Mouse (Mus musculus): Measurements from ENCODE around the gene Chn2. TPM values are rescaled to one million over a fixed set of nuclear protein-coding genes. Genes with fewer than 3 reads are reported as not detected.

Gene Chn2
- polyA plus RNA-seq, 1 experiment from 2014 or later: 10.6 TPM

DNA sequence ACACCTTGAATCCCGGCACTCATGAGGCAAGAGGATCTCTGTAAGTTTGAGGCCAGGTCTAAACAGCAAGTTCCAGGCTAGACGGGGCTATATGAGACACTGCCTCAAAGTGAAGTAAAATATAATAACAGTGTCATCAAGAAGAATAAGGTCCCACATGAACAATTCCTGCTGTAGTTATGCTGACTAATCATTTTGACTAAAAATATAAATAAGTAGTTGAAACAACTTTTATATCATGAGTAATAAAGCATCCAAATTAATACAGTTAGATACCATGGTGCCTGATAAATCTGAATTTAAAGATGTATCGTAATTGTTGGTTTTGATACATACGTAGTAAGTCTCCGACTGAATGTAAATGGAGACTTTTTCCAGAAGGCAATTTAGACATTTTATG is 15.5 kb upstream of the Chn2 start:
- Histone ChIP-seq H3K27ac (no peak overlapping the region), H3K27me3 (ENCODE audit: poor library complexity, severe bottlenecking) (no peaks in the 10 kb centered on the region; the same call in 1 of the 2 replicates), H3K9me3 (no peaks in the 10 kb centered on the region), H3K4me1 (peaks cover 16% of the 10 kb centered on the region), H3K36me3 (replicated peaks) (no peaks in the 10 kb centered on the region), H3K4me3 (no peak overlapping the region)
- DNase-seq (ENCODE audit: extremely low spot score, low spot score): no peak
- WGBS: 95% methylated on average over 5 of the region's 5 CpGs

DNA sequence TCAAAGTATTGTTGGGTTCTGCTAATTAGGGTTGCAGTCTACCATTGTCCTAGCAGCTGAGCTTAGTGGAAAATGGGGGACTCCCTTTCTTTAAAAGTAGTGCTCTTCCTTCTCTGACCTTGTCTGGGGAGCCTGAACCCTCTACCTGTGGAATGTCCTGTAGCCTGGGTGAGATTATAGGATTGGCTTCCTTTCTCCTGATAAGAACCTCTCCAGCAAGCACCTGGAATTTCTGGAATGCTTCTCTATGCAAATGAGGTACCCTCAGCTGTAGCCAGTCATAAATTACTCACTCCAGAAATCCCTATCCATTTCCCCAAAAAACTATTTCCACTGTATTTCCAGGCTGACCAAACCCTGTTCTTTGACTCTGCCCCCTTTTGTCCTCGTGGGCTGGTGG is 10.6 kb upstream of the Chn2 start:
- no peak for DNase-seq (ENCODE audit: extremely low spot score, low spot score)
- Histone ChIP-seq H3K36me3 (replicated peaks) (no peaks in the 10 kb centered on the region), H3K9me3 (no peaks in the 10 kb centered on the region), H3K4me3 (no peak overlapping the region), H3K27ac (no peak overlapping the region), H3K27me3 (ENCODE audit: poor library complexity, severe bottlenecking) (peaks cover 15% of the 10 kb centered on the region), H3K4me1 (peaks cover 13% of the 10 kb centered on the region)
- WGBS: 62% methylated on average over 1 of the region's 1 CpGs

DNA sequence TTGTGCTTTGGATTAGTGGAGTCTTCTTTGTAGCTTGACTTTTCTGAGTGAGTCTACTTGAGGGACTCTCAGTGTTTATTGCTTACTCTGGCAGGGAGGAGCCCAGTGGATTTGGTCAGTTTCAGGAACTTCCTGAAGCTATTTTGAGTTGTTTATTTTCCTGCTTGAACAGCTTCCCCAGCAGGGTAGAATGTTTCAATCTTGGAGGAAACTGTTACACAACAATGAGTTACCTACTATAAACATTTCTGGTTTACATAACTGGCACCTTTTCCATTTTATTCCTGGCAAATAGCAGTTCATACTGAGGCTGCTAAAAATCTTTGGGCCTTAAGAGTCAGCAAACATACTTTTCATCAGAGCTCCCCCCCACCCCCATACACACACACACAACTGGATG is 9.0 kb upstream of the Chn2 start:
- no peaks in the 10 kb centered on the region for H3K9me3 ChIP-seq
- H3K4me1 ChIP-seq: peaks cover 24% of the 10 kb centered on the region
- no peaks in the 10 kb centered on the region for H3K36me3 ChIP-seq (replicated peaks)
- H3K4me3 ChIP-seq: no peak overlapping the region
- no peak overlapping the region for H3K27ac ChIP-seq
- DNase-seq (ENCODE audit: extremely low spot score, low spot score): no peak
- H3K27me3 ChIP-seq (ENCODE audit: poor library complexity, severe bottlenecking): peaks cover 22% of the 10 kb centered on the region

DNA sequence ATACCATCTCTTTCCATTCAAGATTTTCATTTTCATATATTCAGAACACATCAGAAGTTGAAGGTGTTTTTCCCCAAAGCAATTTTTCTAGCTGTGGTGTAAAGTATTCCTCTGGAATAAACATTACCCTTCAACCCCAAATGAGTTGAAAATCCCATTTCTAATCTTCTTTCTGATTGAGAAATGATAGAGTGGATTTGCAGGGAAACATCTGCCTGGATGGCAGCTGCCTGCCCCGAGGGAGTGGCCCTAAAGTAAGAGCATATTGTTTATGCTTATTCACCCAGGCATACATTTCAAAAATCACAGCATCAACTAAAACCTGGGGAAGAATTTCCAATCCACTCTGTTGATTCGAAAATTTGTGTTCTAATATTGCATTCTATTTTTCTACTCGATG is 8.6 kb upstream of the Chn2 start:
- WGBS: 86% methylated on average over 3 of the region's 3 CpGs
- no peak overlapping the region for H3K27ac ChIP-seq
- no peak for DNase-seq (ENCODE audit: extremely low spot score, low spot score)
- H3K36me3 ChIP-seq (replicated peaks): no peaks in the 10 kb centered on the region
- no peaks in the 10 kb centered on the region for H3K9me3 ChIP-seq
- H3K4me3 ChIP-seq: no peak overlapping the region
- peaks cover 26% of the 10 kb centered on the region for H3K27me3 ChIP-seq (ENCODE audit: poor library complexity, severe bottlenecking)
- peaks cover 20% of the 10 kb centered on the region for H3K4me1 ChIP-seq

DNA sequence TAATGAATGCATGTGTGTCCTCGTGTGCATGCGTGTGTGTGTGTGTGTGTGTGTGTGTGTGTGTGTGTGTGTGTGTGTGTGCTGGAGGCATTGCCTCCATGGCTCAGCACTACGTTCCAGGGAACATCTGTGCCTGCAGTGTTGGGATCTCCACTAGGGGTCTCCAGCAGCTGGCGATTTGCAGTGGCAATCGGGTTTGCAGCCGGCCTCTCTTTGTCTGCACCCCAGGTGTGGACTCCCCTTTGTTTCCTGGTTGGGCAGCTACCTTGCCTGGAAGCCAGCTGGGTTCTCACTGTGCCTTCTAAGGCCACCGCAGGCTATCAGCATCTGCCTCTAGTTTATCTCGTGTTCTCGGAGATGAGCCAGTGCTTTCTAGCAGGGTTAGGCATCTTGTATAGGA is 4.9 kb upstream of the Chn2 start:
- DNase-seq (ENCODE audit: extremely low spot score, low spot score): peak; percentile 85
- 2% methylated on average over 9 of the region's 9 CpGs for WGBS
- Histone ChIP-seq H3K36me3 (replicated peaks) (no peaks in the 10 kb centered on the region), H3K9me3 (peaks cover 3% of the 10 kb centered on the region; the same call in 1 of the 2 replicates), H3K27ac (peak overlapping the region; percentile 80), H3K4me3 (peak overlapping the region; percentile 18; the same call in 1 of the 2 replicates), H3K4me1 (peaks cover 27% of the 10 kb centered on the region), H3K27me3 (ENCODE audit: poor library complexity, severe bottlenecking) (peaks cover 57% of the 10 kb centered on the region)

DNA sequence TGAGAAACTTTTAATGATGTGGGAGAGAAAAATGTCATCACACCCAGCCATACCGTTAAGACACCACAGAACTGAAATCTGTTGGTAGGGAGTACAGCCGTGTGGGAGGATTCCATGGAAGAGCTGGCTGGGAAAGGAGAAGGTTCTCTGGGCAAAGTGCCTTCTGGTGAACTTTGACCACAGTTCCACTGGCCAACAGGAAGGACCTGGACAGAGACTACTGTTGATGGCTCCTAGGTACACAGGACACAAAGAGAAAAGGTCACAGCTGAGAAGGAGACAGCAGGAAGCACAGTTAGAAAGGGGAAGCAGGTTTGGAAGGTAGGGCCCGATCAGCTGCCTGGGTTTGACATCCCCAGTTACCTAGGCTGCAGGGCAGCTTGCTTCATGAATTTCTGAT is 3.8 kb upstream of the Chn2 start:
- Histone ChIP-seq H3K36me3 (replicated peaks) (no peaks in the 10 kb centered on the region), H3K9me3 (peaks cover 3% of the 10 kb centered on the region; the same call in 1 of the 2 replicates), H3K4me1 (peaks cover 38% of the 10 kb centered on the region), H3K27me3 (ENCODE audit: poor library complexity, severe bottlenecking) (peaks cover 68% of the 10 kb centered on the region), H3K4me3 (no peak overlapping the region), H3K27ac (no peak overlapping the region)
- WGBS: 89% methylated on average over 3 of the region's 3 CpGs
- DNase-seq (ENCODE audit: extremely low spot score, low spot score): no peak

DNA sequence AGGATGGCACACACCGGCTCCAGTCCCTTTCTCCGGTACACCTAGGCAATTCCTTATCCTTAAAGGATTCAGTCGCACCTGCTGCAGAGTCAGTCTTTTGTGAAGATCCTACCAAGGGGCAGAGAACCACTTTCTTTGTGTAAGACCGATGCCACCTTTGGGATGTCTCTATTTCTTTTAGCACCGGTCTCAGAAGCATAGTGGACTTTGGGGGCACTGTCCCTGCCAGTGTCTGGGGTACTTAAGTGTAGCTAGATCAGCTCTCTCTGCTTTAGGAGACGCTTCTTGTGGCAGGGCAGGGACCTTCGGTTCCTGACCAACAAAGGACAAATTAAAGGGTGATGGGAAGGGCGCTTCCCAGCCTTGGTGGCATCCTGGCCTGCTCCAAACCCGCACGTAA is 488 bp upstream of the Chn2 start:
- H3K4me3 ChIP-seq: peak overlapping the region; percentile 72
- H3K36me3 ChIP-seq (replicated peaks): no peaks in the 10 kb centered on the region
- peaks cover 3% of the 10 kb centered on the region; the same call in 1 of the 2 replicates for H3K9me3 ChIP-seq
- 5% methylated on average over 10 of the region's 10 CpGs for WGBS
- peaks cover 82% of the 10 kb centered on the region for H3K27me3 ChIP-seq (ENCODE audit: poor library complexity, severe bottlenecking)
- H3K27ac ChIP-seq: peak overlapping the region; percentile 92
- DNase-seq (ENCODE audit: extremely low spot score, low spot score): no peak
- peaks cover 53% of the 10 kb centered on the region for H3K4me1 ChIP-seq

DNA sequence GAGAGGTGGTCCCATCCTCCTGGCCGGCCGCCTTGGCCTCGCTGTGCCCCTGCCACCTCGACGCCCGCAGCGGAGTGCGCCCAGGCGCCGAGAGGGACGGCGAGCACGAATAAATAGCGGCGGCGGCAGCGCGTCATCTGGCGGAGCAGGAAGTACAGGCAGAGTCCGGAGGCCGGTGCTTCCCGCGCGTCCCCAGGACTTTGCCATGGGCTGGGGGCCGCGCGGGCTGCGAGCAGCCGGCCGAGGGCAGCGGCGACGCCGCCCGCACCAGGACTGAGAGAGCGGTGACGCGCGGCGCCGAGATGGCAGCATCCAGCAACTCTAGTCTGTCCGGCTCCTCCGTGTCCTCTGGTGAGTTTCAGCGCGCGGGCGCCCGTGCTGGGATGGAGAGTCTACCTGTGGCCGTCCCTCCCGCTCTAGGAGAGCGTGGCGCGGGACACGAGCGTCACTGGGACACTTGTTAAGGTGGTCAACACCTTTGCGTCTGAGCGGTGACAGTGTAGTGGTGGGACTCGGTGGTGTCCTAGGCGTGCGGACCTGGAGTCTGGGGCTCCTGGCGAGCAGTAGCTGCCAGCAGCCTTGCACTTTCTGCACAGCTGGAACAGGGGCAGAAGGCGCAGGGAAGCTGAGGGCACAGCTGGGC is 572 bp downstream of the Chn2 start:
- Histone ChIP-seq H3K4me1 (peaks cover 44% of the 10 kb centered on the region), H3K27ac (peak overlapping the region; percentile 92), H3K9me3 (peaks cover 3% of the 10 kb centered on the region; the same call in 1 of the 2 replicates), H3K27me3 (ENCODE audit: poor library complexity, severe bottlenecking) (peaks cover 80% of the 10 kb centered on the region), H3K36me3 (replicated peaks) (no peaks in the 10 kb centered on the region), H3K4me3 (peak overlapping the region; percentile 72)
- peak; percentile 75 for DNase-seq (ENCODE audit: extremely low spot score, low spot score)
- under 1% methylated on average over 62 of the region's 62 CpGs for WGBS

DNA sequence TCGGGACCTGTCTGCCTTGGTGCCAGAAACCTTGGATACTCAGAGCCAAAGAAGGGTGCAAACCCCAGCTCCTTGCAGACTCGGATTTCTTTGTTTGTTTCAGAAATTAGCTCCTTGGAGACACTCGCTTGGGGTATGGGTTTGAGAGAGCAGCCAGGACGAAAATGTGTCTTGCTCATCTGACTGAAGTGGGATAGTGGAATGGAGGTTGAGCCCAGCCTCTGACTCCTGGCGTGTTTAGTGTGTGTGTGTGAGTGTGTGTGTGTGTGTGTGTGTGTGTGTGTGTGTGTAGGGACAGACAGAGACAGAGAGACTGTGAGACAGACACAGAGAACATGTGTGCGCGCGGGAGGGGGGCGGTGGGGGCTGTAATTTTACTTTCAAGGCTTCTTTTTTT is 1.1 kb downstream of the Chn2 start:
- no peak for DNase-seq (ENCODE audit: extremely low spot score, low spot score)
- Histone ChIP-seq H3K27ac (peak overlapping the region; percentile 92), H3K4me1 (peaks cover 42% of the 10 kb centered on the region), H3K27me3 (ENCODE audit: poor library complexity, severe bottlenecking) (peaks cover 76% of the 10 kb centered on the region), H3K4me3 (peak overlapping the region; percentile 72), H3K9me3 (peaks cover 3% of the 10 kb centered on the region; the same call in 1 of the 2 replicates), H3K36me3 (replicated peaks) (no peaks in the 10 kb centered on the region)
- 15% methylated on average over 9 of the region's 9 CpGs for WGBS

DNA sequence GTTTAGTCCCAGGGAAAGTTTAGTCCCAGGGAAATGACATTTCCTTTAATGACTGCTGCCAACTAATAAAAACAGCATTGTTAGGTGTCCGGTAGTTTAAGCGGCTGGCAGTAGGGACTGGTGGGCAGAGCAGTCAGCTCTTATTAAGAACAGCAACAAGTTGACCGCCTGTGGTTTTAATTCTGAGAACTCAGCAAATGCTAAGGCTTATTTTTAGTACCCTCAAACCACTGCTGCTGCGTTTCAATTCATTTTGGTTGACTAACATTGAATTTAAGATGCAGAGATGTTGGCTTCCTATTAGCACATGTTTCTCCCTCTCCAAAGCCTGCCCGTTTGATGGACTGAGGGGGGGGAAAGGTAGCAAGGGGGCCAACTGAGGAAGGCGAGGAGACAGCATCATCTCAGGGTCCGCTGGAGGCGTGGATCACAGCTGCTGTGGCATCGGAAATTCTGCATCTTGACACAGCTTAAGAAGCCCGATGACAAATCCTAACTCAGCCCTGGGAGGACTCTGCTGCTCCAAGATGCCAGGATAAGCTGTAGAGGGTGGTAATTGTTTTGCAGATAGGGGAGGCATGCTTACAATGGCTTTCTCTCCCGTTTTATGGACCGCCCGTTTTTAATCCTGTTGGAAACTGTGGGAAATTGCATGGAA is 2.2 kb downstream of the Chn2 start:
- DNase-seq (ENCODE audit: extremely low spot score, low spot score): no peak
- H3K27ac ChIP-seq: no peak overlapping the region
- no peaks in the 10 kb centered on the region for H3K36me3 ChIP-seq (replicated peaks)
- H3K9me3 ChIP-seq: peaks cover 3% of the 10 kb centered on the region; the same call in 1 of the 2 replicates
- peak overlapping the region; percentile 72; the same call in 1 of the 2 replicates for H3K4me3 ChIP-seq
- H3K4me1 ChIP-seq: peaks cover 42% of the 10 kb centered on the region
- WGBS: 27% methylated on average over 13 of the region's 13 CpGs
- H3K27me3 ChIP-seq (ENCODE audit: poor library complexity, severe bottlenecking): peaks cover 70% of the 10 kb centered on the region

DNA sequence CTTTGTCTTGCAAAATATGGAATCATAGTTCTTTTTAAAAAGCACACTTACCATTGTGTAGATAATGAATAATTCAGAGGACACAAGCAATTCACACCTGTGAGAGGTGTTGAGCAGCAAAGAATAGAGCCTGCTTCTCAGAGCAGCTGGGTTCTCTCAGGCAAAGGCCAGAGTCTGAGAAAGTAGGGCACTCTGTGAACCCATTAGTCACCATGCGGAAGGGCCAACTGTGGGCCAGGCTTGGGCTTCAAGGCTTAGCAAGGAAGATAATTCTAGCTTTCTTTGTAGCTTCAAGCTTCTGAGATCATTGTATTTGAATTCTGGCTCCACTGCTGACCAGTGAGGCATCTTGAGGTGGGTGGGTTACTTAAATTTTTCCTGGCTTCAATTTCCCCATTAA is 2.8 kb downstream of the Chn2 start:
- peaks cover 65% of the 10 kb centered on the region for H3K27me3 ChIP-seq (ENCODE audit: poor library complexity, severe bottlenecking)
- H3K27ac ChIP-seq: no peak overlapping the region
- no peaks in the 10 kb centered on the region for H3K36me3 ChIP-seq (replicated peaks)
- peaks cover 42% of the 10 kb centered on the region for H3K4me1 ChIP-seq
- H3K4me3 ChIP-seq: no peak overlapping the region
- 81% methylated on average over 1 of the region's 1 CpGs for WGBS
- no peak for DNase-seq (ENCODE audit: extremely low spot score, low spot score)
- H3K9me3 ChIP-seq: peaks cover 1% of the 10 kb centered on the region; the same call in 1 of the 2 replicates

DNA sequence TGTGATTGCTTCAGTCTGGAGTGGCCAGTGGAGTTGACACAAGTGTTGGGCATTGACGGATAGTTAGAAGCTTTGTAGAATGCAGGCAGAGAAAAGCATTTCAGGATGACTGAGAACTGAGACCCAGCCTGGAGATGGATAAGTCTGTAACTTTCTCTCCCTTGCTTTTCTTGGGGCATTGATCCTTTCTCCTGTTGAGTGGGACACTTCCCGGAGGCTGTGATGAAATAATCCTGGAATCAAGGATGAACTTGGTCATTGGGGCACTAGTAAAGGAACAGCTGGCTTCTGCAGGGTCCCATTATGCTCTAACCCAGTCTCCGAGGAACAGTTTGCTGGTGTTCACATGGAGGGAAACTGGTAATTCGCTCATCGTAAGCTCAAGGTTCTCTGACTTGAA is 4.2 kb downstream of the Chn2 start:
- Histone ChIP-seq H3K4me3 (no peak overlapping the region), H3K27ac (no peak overlapping the region), H3K27me3 (ENCODE audit: poor library complexity, severe bottlenecking) (peaks cover 51% of the 10 kb centered on the region), H3K9me3 (no peaks in the 10 kb centered on the region), H3K4me1 (peaks cover 38% of the 10 kb centered on the region), H3K36me3 (replicated peaks) (no peaks in the 10 kb centered on the region)
- WGBS: 89% methylated on average over 5 of the region's 5 CpGs
- DNase-seq (ENCODE audit: extremely low spot score, low spot score): no peak
